Mouse (Mus musculus): ENCODE data around the gene C1galt1. TPM values are rescaled to one million over a fixed set of nuclear protein-coding genes. Genes with fewer than 3 reads are reported as not detected.

Gene C1galt1
- polyA plus RNA-seq, 1 experiment from 2014 or later: 2.5 TPM

DNA sequence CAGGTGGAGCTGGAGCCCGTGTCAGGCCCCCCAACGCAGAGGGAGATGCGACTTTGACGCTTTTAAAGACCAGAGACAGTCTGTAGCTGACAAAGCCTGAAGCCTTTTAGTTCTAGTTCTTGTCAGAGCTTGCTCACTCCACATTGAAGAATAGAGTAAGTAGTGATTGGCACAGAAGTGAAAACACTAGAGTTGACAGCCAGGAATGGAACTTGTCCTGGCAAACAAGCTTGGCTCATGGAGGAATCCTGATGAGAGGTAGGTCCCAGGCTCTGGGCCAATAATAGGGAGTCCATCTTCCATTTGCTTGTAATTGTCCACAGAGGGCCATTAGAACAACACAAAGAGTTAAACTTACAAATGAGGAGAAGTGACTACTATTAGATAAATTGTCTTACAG, 18.7 kb downstream of the C1galt1 start:
- Histone ChIP-seq H3K27ac (no peak overlapping the region), H3K4me3 (no peak overlapping the region), H3K4me2 (no peak overlapping the region), H3K9me3 (no peaks in the 10 kb centered on the region), H3K36me3 (peaks cover 11% of the 10 kb centered on the region; the same call in 1 of the 2 replicates), H3K27me3 (no peaks in the 10 kb centered on the region), H3K4me1 (0 out of 2 replicates have a peak, but pooled peaks cover 2% of the 10 kb centered on the region), H3K9ac (no peak overlapping the region)
- WGBS: 70% methylated on average over 4 of the region's 4 CpGs
- no peak for ATAC-seq (ENCODE audit: insufficient number of reproducible peaks, low FRiP score, low TSS enrichment, low read depth)

DNA sequence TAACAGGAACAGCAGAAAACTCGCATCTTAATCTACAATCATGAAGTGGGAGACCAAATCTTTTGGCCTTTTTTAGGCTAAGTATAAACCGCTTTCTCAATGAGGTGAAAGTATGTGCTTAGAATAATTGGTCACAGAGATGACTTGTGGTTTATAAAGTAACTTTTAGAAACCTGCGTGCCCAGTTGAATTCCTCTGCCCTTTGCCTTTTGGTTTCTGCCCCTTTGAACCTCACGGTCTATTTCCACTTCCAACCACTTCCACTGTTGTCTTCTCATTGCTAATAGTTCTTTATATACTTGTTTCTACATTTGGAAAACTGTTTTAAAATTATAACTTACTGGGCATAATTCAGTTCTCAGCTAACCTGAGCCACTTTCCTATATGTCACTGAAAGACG, 32.2 kb downstream of the C1galt1 start:
- Histone ChIP-seq H3K36me3 (no peaks in the 10 kb centered on the region), H3K27me3 (no peaks in the 10 kb centered on the region), H3K9me3 (no peaks in the 10 kb centered on the region), H3K9ac (no peak overlapping the region), H3K4me2 (no peak overlapping the region), H3K4me1 (no peaks in the 10 kb centered on the region), H3K27ac (no peak overlapping the region), H3K4me3 (no peak overlapping the region)
- no peak for ATAC-seq (ENCODE audit: insufficient number of reproducible peaks, low FRiP score, low TSS enrichment, low read depth)
- WGBS: 84% methylated on average over 5 of the region's 5 CpGs

DNA sequence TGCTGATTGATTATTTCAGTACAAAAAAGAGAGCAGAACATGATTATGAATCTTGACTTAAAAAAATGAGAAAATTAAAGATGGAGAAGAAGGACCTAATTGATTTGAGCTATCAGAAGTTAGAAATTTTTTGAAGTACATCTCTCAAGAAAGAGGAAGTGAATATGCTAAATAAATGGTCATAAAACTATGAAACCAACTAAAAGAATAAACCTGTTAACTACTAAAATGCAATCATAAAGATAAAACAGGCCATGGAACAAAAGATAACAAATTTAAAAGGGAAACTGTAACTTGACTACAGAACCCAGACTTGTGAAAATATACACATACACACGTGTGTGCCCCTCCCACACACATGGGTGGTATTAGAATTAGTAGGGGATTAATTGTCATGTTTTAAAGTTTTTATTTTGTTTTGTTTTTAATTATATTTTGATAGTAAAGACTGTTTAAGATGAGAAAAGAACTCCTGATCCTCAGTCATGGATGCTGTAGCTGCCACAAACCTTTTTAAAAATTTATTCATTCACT, 37.0 kb downstream of the C1galt1 start:
- H3K9me3 ChIP-seq: no peaks in the 10 kb centered on the region
- H3K4me3 ChIP-seq: no peak overlapping the region
- H3K36me3 ChIP-seq: no peaks in the 10 kb centered on the region
- H3K27ac ChIP-seq: no peak overlapping the region
- ATAC-seq (ENCODE audit: insufficient number of reproducible peaks, low FRiP score, low TSS enrichment, low read depth): no peak
- no peak overlapping the region for H3K9ac ChIP-seq
- H3K4me1 ChIP-seq: no peaks in the 10 kb centered on the region
- no peak overlapping the region for H3K4me2 ChIP-seq
- WGBS: 57% methylated on average over 1 of the region's 1 CpGs
- no peaks in the 10 kb centered on the region for H3K27me3 ChIP-seq

DNA sequence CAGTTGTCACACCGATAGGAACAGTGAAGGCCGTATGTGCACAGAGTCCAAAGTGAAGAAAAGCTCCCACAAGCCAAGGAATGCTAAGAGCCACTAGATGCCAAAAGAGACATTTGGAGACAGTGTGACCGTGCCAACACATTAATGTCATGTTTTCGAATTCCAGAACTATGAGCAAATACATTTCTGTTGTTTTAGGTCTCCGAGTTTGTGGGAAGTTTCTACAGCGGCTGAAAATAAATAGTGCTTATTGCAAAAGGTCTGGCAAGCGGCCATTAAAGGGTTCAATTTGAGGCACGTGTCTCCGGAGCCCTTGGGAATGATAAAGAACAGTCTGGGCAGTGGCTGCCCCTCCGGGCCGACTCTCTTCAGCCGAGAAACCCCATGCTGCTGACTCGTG, 37.9 kb downstream of the C1galt1 start:
- WGBS: 64% methylated on average over 13 of the region's 13 CpGs
- H3K9ac ChIP-seq: no peak overlapping the region
- ATAC-seq (ENCODE audit: insufficient number of reproducible peaks, low FRiP score, low TSS enrichment, low read depth): no peak

DNA sequence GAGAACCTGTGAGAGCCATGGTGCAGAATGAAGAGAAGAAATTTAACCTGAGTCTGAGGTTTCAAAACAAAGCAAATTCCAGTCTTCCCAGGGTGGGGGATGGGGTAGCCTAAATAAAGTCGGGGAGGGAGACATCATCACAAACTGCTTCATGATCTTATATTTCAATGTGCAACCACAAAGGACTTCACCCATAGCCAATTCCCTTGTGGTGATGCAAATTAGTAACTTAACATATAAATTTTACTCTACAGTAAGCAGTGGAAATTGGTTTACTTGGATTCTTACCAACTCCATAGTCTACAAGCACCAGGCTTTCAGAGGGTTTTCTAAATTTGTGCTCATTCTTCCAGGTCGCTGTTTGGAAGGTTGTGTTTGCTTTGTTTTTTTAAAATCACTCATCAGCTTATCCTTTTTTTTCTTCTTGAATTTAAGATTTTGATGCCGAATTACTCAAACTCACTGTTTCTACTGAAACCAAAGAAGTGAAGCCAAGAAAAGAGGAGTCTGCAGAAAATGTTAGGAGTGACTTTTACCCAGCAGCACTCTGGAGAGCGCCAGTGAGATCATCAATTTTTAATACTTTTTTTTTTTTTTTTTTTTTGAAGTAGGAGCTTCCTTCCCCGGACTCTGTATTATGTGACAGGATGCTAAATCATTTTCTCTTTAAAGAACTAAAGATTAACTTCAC, 41.5 kb downstream of the C1galt1 start:
- Histone ChIP-seq H3K9me3 (no peaks in the 10 kb centered on the region), H3K4me2 (no peak overlapping the region), H3K4me3 (no peak overlapping the region), H3K36me3 (no peaks in the 10 kb centered on the region), H3K27me3 (no peaks in the 10 kb centered on the region), H3K27ac (no peak overlapping the region), H3K9ac (no peak overlapping the region), H3K4me1 (no peaks in the 10 kb centered on the region)
- no peak for ATAC-seq (ENCODE audit: insufficient number of reproducible peaks, low FRiP score, low TSS enrichment, low read depth)
- 68% methylated on average over 5 of the region's 5 CpGs for WGBS

More for the DNA sequence above, 37.9 kb downstream of the C1galt1 start:
- no peaks in the 10 kb centered on the region for H3K9me3 ChIP-seq
- no peak overlapping the region for H3K4me3 ChIP-seq
- H3K27ac ChIP-seq: no peak overlapping the region
- H3K4me2 ChIP-seq: no peak overlapping the region
- H3K27me3 ChIP-seq: no peaks in the 10 kb centered on the region
- H3K4me1 ChIP-seq: no peaks in the 10 kb centered on the region
- H3K36me3 ChIP-seq: no peaks in the 10 kb centered on the region

DNA sequence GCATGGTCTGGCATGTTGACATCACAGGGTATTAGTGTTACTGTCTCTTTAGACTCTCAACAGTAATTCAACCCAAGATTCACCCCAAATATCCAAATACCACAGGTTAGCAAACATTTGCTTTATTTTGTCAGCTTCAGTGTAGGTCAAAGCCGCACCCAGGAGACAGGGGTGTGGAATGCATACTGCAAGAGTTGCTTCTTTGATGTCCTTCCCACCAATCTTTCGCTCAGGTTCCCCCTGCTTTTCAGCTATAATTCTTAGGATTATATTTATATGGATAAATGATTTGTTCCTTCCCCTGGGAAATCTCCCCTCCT, 42.0 kb downstream of the C1galt1 start:
- H3K4me3 ChIP-seq: no peak overlapping the region
- H3K9ac ChIP-seq: no peak overlapping the region
- no peaks in the 10 kb centered on the region for H3K36me3 ChIP-seq
- no peak overlapping the region for H3K27ac ChIP-seq
- no peaks in the 10 kb centered on the region for H3K27me3 ChIP-seq
- no peak overlapping the region for H3K4me2 ChIP-seq
- no peaks in the 10 kb centered on the region for H3K4me1 ChIP-seq
- ATAC-seq (ENCODE audit: insufficient number of reproducible peaks, low FRiP score, low TSS enrichment, low read depth): no peak
- no peaks in the 10 kb centered on the region for H3K9me3 ChIP-seq
- WGBS: 67% methylated on average over 2 of the region's 2 CpGs

DNA sequence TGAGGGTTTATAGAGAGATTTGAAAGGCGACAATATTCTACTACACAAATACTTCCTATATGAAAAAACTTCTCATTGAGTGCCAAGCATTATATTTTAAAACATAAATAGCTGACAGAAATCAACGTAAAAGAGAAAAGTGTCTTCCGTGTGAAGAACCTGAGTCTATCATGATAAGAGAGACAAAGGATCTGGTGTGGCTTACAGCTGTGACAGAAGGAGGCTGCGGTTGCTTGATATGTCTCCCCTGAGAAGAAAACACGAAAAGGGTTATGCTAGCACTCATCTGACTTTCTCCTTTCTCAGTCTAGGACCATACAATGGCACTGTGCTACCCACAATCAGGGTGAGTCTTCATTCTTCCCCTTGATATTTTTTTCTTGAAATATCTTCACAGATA, 51.7 kb downstream of the C1galt1 start:
- no peak overlapping the region for H3K9ac ChIP-seq
- ATAC-seq (ENCODE audit: insufficient number of reproducible peaks, low FRiP score, low TSS enrichment, low read depth): no peak
- no peaks in the 10 kb centered on the region for H3K36me3 ChIP-seq
- 89% methylated on average over 5 of the region's 5 CpGs for WGBS
- no peak overlapping the region for H3K4me3 ChIP-seq
- no peak overlapping the region for H3K27ac ChIP-seq
- no peak overlapping the region for H3K4me2 ChIP-seq
- H3K4me1 ChIP-seq: no peaks in the 10 kb centered on the region
- no peaks in the 10 kb centered on the region for H3K9me3 ChIP-seq
- no peaks in the 10 kb centered on the region for H3K27me3 ChIP-seq

DNA sequence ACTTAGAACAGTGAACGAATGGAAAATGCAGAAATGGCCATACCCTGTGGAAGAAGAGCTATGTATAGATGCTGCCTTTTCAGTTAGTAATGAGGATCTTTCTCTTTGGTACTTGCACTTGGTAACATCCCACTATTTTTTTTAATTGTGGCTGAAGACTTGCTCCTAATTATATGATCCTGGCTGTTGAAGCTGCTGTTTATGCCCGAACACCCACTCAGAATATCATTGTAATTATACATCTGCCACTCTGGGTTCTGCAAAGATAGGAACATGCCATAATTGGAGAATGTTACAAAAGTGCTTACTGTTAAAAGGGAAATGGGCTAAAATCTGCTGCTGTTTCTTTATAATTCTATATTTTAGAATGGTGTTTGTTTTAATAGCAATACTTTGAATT, 67.4 kb downstream of the C1galt1 start:
- Histone ChIP-seq H3K4me3 (no peak overlapping the region), H3K36me3 (no peaks in the 10 kb centered on the region), H3K9ac (no peak overlapping the region), H3K4me2 (no peak overlapping the region), H3K9me3 (no peaks in the 10 kb centered on the region), H3K4me1 (no peaks in the 10 kb centered on the region), H3K27ac (no peak overlapping the region), H3K27me3 (no peaks in the 10 kb centered on the region)
- ATAC-seq (ENCODE audit: insufficient number of reproducible peaks, low FRiP score, low TSS enrichment, low read depth): no peak
- whole genome bisulfite sequencing: 64% methylated on average over 2 of the region's 2 CpGs

Other genes with a start within 250 kb of the C1galt1 start
- 51.5 and 66.1 TPM in 2 replicates for gene Asns, start 151.6 kb upstream of the C1galt1 start, polyA plus RNA-seq (2015; fragmentation: Nextera tagmentation; extraction: Ambion mirVana)

Data from limb, embryonic 15.5 days (tissue).